Mouse (Mus musculus) small intestine, adult 2 months (tissue): ENCODE results near the gene Pml. TPM values are rescaled to one million over a fixed set of nuclear protein-coding genes. Genes with fewer than 3 reads are reported as not detected.
A peak's percentile ranks its signal among the peaks of the same experiment; 100 is the strongest.

Source experiments
- H3K27ac ChIP-seq: fragments of 200-500 bp; 2 replicates; pipeline ENCODE4 v1.5.1; 2012; ENCODE audit warnings: low read depth, low read length, control low read depth, inconsistent platforms; ENCODE audit not compliant: insufficient read depth
- H3K27me3 ChIP-seq: fragments of 200-500 bp; 2 replicates; pipeline ENCODE4 v1.6.1; 2012; ENCODE audit warnings: mild to moderate bottlenecking, moderate library complexity, low read length, inconsistent platforms; ENCODE audit not compliant: control insufficient read depth, insufficient read depth
- H3K36me3 ChIP-seq: fragments of 200-500 bp; 2 replicates; pipeline ENCODE4 v1.6.1; 2012; ENCODE audit warnings: mild to moderate bottlenecking, low read length, control low read depth, inconsistent platforms; ENCODE audit not compliant: control insufficient read depth, insufficient read depth
- H3K4me1 ChIP-seq: fragments of 200-500 bp; 2 replicates; pipeline ENCODE4 v1.6.1; 2012; ENCODE audit warnings: low read length, inconsistent platforms, mixed read lengths; ENCODE audit not compliant: control insufficient read depth, insufficient read depth, insufficient read length
- H3K4me3 ChIP-seq: fragments of 200-500 bp; 2 replicates; pipeline ENCODE4 v1.5.1; 2012; ENCODE audit warnings: low read depth, mild to moderate bottlenecking, control low read depth, inconsistent platforms, low read length, moderate library complexity
- CTCF ChIP-seq: fragments of 200-500 bp; IDR thresholded peaks from 2 replicates; pipeline ENCODE4 v1.5.1; 2012; ENCODE audit warnings: low read depth, mild to moderate bottlenecking, control low read depth, inconsistent platforms, low read length, moderate library complexity, mixed read lengths; ENCODE audit not compliant: insufficient replicate concordance, insufficient read length; ENCODE audit errors: extremely low read depth
- POLR2A ChIP-seq: fragments of 200-500 bp; IDR thresholded peaks from 2 replicates; pipeline ENCODE4 v1.6.1; 2012; ENCODE audit warnings: low read depth, mild to moderate bottlenecking, control low read depth, inconsistent platforms, low read length, moderate library complexity
- WGBS: fragments of 180-500 bp; shearing (Covaris S2); methylation state at CpG from one replicate; pipeline ENCODE4 v1.1.7; 2018; 5-methylcytosine and 5-hydroxymethylcytosine counted together
- polyA plus RNA-seq: library from polyadenylated mRNA; depleted of rRNA; stranded (reverse); fragments of >200 nt; gene quantifications from 2 replicates; pipeline ENCODE4 v1.2.3, GENCODE M21; 2012

Gene Pml
- polyA plus RNA-seq, 1 experiment = 45.0 TPM

DNA sequence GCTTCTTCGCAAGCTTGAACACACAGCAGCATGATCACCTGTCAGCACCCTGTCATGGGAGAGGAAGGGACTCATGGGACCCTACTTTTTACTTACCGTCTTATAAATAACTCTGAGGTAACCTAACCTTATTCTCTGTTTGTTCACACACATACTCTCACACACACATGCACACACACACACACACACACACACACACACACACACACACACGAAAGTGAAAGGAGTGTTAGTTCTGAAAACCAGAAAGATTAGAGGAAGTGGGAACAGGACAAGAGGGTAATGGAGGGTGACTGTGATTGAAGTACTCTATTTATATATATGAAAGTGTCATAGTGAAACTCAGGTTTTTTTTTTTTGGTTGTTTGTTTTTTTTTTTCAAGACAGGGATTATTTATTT lies 21.5 kb upstream of the Pml start:
- no peaks in the 10 kb centered on the region for H3K27me3 ChIP-seq
- TF ChIP-seq POLR2A = no peak
- TF ChIP-seq CTCF = no peak
- no peaks in the 10 kb centered on the region for H3K36me3 ChIP-seq
- no peak overlapping the region for H3K27ac ChIP-seq
- peaks cover 6% of the 10 kb centered on the region; the same call in 1 of the 2 replicates for H3K4me1 ChIP-seq
- 64% methylated on average over 3 of the region's 3 CpGs for WGBS
- H3K4me3 ChIP-seq = no peak overlapping the region

DNA sequence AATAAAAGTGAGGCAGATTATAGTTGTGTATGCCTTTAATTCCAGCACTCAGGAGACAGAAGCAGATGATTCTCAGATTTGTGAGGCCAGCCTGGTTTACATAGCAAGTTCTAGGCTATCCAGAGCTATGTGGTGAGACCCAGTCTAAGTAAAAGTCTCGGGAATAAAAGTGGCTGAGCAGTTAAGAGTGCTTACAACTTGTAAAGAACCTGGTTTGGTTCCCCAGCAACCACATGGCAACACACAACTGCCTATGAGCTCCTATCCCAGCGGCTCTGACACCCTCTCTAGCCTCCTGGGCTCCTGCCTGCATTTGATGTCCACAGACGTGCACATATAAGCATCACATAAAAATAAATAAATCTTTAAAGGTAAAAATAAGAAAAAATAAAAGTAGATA lies 20.5 kb upstream of the Pml start:
- Histone ChIP-seq H3K4me3 (no peak overlapping the region), H3K27ac (no peak overlapping the region), H3K27me3 (no peaks in the 10 kb centered on the region), H3K36me3 (no peaks in the 10 kb centered on the region), H3K4me1 (no peaks in the 10 kb centered on the region)
- TF ChIP-seq POLR2A (no peak), CTCF (no peak)
- 49% methylated on average over 3 of the region's 3 CpGs for WGBS

DNA sequence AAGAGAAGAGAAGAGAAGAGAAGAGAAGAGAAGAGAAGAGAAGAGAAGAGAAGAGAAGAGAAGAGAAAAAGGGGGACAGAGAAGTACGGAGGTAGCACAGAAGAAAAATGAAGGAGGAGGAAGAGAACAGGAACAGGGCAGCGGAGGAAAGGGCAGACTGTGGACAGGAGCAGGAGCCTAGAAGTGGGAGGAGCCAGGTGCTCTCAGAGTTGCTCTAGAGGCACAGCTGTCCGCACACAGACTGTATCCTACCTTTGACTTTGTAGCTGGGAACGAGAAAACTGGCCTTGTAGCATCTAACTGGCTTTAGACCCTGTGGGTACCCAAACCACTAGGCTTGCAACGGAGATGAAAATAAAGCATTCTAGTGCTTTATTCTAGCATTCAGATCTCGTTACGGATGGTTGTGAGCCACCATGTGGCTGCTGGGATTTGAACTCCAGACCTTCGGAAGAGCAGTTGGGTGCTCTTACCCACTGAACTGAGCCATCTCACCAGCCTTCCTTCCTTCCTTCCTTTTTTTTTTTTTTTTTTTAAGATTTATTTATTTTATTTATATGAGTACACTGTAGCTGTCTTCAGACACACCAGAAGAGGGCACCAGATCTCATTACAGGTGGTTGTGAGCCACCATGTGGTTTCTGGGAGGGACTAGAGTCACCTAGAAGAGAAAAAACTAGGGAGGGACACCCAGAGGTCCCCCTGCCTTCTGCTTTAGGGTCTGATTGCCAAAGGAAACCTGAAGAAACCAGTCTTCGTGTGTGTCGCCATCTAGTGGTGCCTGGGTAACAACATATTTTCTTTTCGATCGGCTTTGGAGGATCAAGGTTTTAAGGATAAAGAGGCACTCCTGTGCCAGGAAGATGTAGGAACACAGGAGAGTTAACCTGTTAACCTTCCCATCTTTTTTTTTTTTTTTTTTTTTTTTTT lies 19.1 kb upstream of the Pml start:
- no peaks in the 10 kb centered on the region for H3K27me3 ChIP-seq
- 41% methylated on average over 12 of the region's 12 CpGs for WGBS
- H3K4me1 ChIP-seq = no peaks in the 10 kb centered on the region
- H3K4me3 ChIP-seq = no peak overlapping the region
- no peaks in the 10 kb centered on the region for H3K36me3 ChIP-seq
- no peak overlapping the region for H3K27ac ChIP-seq
- TF ChIP-seq CTCF = peak; percentile 61; the same call in 1 of the 2 replicates
- no peak for TF ChIP-seq POLR2A

DNA sequence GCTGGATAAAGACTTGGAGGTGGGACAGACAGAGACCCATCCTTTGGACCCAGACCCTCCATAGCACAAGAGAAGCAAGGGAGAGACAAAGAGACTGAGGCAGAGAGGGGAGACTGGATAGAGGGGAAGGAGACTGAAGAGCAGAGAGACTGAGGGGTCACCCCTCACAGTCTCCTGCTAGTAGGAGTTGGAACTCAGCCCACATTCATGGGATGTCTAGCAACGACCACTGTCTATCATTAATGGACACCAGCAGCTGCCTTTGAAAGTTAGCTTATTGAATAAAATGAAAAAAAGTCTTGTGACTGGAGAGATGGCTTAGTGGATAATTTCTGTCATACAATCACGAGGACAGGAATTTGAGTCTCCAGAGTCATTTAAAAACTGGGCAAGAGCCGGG lies 17.5 kb upstream of the Pml start:
- WGBS = 59% methylated on average over 3 of the region's 3 CpGs
- H3K4me3 ChIP-seq = no peak overlapping the region
- H3K27ac ChIP-seq = peak overlapping the region; percentile 2; the same call in 1 of the 2 replicates
- TF ChIP-seq POLR2A = no peak
- no peak for TF ChIP-seq CTCF
- no peaks in the 10 kb centered on the region for H3K4me1 ChIP-seq
- H3K27me3 ChIP-seq = no peaks in the 10 kb centered on the region
- H3K36me3 ChIP-seq = peaks cover 5% of the 10 kb centered on the region; the same call in 1 of the 2 replicates

DNA sequence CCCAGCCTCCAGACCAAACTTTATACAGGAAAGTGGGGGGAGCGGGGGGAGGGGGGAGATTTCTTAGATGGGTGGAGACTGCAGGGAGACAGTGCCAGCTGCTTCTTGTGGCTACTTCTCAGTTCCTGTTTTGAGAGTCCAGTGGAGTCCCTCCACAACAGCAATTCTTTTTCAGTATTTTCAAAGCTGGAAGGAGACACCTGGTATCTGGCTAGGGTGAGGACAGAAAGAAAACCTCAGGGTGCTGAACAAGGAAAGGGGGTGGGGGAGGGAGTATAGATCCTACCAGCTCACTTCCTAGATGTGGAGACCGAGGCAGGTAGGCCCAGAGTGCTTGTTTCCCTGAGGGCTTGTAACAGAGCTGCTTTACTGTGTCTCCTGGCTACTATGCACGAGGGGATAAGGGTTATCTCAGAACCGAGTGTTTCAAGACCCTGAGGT lies 17.0 kb upstream of the Pml start:
- Histone ChIP-seq H3K4me1 (no peaks in the 10 kb centered on the region), H3K36me3 (peaks cover 8% of the 10 kb centered on the region), H3K27me3 (no peaks in the 10 kb centered on the region), H3K27ac (peak overlapping the region; percentile 2; the same call in 1 of the 2 replicates), H3K4me3 (no peak overlapping the region)
- TF ChIP-seq CTCF (no peak), POLR2A (no peak)
- WGBS = 38% methylated on average over 4 of the region's 4 CpGs

DNA sequence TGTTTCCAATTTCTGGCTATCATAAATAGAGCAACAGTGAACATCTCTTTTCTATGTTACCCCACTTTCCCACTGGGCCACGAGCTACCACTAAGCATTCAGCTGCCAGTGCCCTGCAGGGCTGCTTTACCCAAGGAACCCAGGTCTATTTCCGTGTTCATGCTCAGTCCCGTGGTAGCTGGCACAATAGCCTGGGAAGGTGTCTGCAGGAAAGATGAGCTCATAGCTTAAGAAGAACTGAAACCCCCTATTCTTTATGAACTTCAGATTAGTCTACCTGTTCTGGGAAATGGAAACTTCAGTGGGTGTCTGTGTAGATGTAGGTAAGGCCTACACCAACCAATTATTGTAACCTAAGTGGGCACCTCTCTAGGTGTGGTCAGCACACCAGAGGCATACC lies 15.8 kb upstream of the Pml start:
- H3K27me3 ChIP-seq = no peaks in the 10 kb centered on the region
- TF ChIP-seq CTCF = no peak
- no peak for TF ChIP-seq POLR2A
- no peak overlapping the region; the same call in 1 of the 2 replicates for H3K27ac ChIP-seq
- no peaks in the 10 kb centered on the region for H3K4me1 ChIP-seq
- WGBS = 66% methylated on average over 3 of the region's 3 CpGs
- no peak overlapping the region for H3K4me3 ChIP-seq
- peaks cover 15% of the 10 kb centered on the region for H3K36me3 ChIP-seq

DNA sequence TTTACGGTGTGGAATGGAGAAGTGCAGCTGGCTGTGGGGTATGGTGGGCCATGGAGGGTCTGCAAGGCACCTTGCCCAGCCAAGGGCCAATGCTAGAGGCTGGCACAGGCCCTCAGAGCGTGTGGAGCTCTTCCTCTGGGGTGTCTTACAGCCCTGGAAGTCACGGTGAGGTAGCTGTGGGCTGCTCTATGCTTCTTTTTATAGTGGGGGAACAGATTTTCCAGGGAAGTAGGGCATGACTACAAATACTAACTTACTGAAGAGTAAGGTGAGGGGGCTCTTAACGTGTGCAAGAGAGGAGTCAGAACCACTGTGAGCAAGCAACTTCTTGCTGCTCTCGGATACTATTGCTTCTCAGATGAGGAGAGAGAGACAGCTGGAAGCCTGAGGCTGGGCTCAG lies 12.9 kb upstream of the Pml start:
- Histone ChIP-seq H3K27me3 (no peaks in the 10 kb centered on the region), H3K27ac (no peak overlapping the region), H3K4me3 (no peak overlapping the region), H3K36me3 (peaks cover 23% of the 10 kb centered on the region), H3K4me1 (0 out of 2 replicates have a peak, but pooled peaks cover 3% of the 10 kb centered on the region)
- no peak for TF ChIP-seq CTCF
- no peak for TF ChIP-seq POLR2A
- 97% methylated on average over 5 of the region's 5 CpGs for WGBS
